In the genomic region with DNA sequence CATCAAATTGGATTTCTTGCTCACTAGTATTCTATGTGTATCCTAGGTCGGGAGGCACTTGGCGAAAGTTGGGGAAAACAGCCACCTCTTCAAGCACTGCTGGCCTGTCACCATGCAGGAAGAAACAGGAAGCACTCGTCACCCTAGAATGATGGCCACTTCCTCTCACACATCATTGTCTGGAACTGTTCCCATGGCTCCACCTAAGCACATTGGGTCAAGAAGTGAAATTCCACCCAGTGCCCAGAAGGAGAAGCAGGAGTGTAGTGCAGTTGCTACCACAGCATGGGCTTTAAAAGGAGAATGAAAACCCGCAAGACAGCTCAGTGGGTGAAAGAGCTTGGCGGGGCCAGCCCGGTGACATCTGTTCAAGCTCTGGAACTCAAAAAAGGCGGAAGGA, we compare ENCODE assay signal across 10 mouse cellular contexts. TPM values are rescaled to one million over a fixed set of nuclear protein-coding genes. Genes with fewer than 3 reads are reported as not detected.
DNase-seq lines count a peak whose midpoint lies in the region; ATAC-seq and TF ChIP-seq lines count a peak whose summit lies in the region.
"Had no signal": no experiment of that assay in that cellular context is flagged by ENCODE, and none has a peak within 500 bp of the region (broad histone marks: within the 10 kb centered on the region; RNA-seq: fewer than 3 reads in every experiment).

No protein-coding gene starts in this region.

- H3K9ac ChIP-seq in heart, embryonic 11.5 days (ENCODE audit: low read depth, low read length), result no peak overlapping the region
- no peak overlapping the region for H3K9ac ChIP-seq in midbrain, postnatal 0 days (replicated peaks; ENCODE audit: low read length, poor library complexity, severe bottlenecking)
- H3K9ac ChIP-seq: hindbrain, embryonic 12.5 days had no signal

- H3K27me3 ChIP-seq in heart, embryonic 11.5 days (ENCODE audit: control insufficient read depth, insufficient read depth, low read length), result peaks cover 86% of the 10 kb centered on the region
- 0 out of 2 replicates have a peak, but pooled peaks cover 3% of the 10 kb centered on the region for H3K27me3 ChIP-seq in midbrain, postnatal 0 days (ENCODE audit: insufficient read depth, low read length)

- H3K4me2 ChIP-seq in heart, embryonic 11.5 days, result no peak overlapping the region
- no peak overlapping the region for H3K4me2 ChIP-seq in midbrain, postnatal 0 days (ENCODE audit: low read depth, low read length, poor library complexity, severe bottlenecking)
- H3K4me2 ChIP-seq: hindbrain, embryonic 12.5 days had no signal

- H3K4me1 ChIP-seq in heart, embryonic 11.5 days (ENCODE audit: control insufficient read depth, insufficient read depth, low read length), result peaks cover 5% of the 10 kb centered on the region; the same call in 1 of the 2 replicates
- H3K4me1 ChIP-seq in midbrain, postnatal 0 days (ENCODE audit: insufficient read depth, low read length), result no peaks in the 10 kb centered on the region

- no peak for TF ChIP-seq CTCF in midbrain, postnatal 0 days (IDR thresholded peaks at IDR 0.05)

- H3K9me3 ChIP-seq in heart, embryonic 11.5 days (replicated peaks; ENCODE audit: control insufficient read depth, low read length), result no peaks in the 10 kb centered on the region
- no peaks in the 10 kb centered on the region for H3K9me3 ChIP-seq in midbrain, postnatal 0 days (ENCODE audit: low read length)
- H3K9me3 ChIP-seq: hindbrain, embryonic 12.5 days had no signal

- DNase-seq in heart, adult 11 months, result peak; percentile 98
- DNase-seq in heart, adult 8-10 months (ENCODE audit: low spot score), result peak; percentile 83
- peak; percentile 76 for DNase-seq in kidney, postnatal 10 days
- no peak for DNase-seq in c-Kit-positive CD71-positive TER-119-positive erythroid progenitor cells, embryonic 14.5 days (ENCODE audit: low spot score)
- no peak for DNase-seq in midbrain, postnatal 0 days (ENCODE audit: low spot score)
- DNase-seq in frontal cortex, postnatal 10 days (ENCODE audit: low spot score in 2 of 2), result no peak

- no peaks in the 10 kb centered on the region for H3K36me3 ChIP-seq in heart, embryonic 11.5 days (ENCODE audit: control insufficient read depth, insufficient read depth, low read length)
- no peaks in the 10 kb centered on the region for H3K36me3 ChIP-seq in midbrain, postnatal 0 days (ENCODE audit: insufficient read depth, low read length)
- H3K36me3 ChIP-seq: hindbrain, embryonic 12.5 days had no signal

- no peak overlapping the region for H3K27ac ChIP-seq in heart, embryonic 11.5 days (ENCODE audit: low read depth, low read length)
- no peak overlapping the region for H3K27ac ChIP-seq in midbrain, postnatal 0 days (ENCODE audit: low read depth, low read length)
- H3K27ac ChIP-seq: hindbrain, embryonic 12.5 days had no signal

- WGBS in heart, embryonic 11.5 days (ENCODE audit: insufficient replicate concordance), result 70% methylated on average over 7 of the region's 7 CpGs
- 90% methylated on average over 7 of the region's 7 CpGs for WGBS in midbrain, postnatal 0 days

- no peak for ATAC-seq in heart, embryonic 11.5 days (replicated peaks; ENCODE audit: insufficient number of reproducible peaks, low FRiP score, low TSS enrichment)
- ATAC-seq in monocyte, adult 5-6 weeks (replicated peaks; ENCODE audit: insufficient number of reproducible peaks, low FRiP score, low TSS enrichment, poor library complexity, severe bottlenecking), result peak; percentile 94
- no peak for ATAC-seq in midbrain, postnatal 0 days (ENCODE audit: low FRiP score)

- H3K4me3 ChIP-seq in heart, embryonic 11.5 days (ENCODE audit: low read depth, low read length), result no peak overlapping the region
- no peak overlapping the region for H3K4me3 ChIP-seq in midbrain, postnatal 0 days (ENCODE audit: low read depth, low read length)
- H3K4me3 ChIP-seq: hindbrain, embryonic 12.5 days; myocyte had no signal

RNA-seq across cellular contexts. Expression of a gene that starts 22.5 kb away (rescaled TPM):
- 9.3 and 11.4 TPM in 2 replicates for polyA plus RNA-seq in heart, embryonic 11.5 days (2014; fragmentation: Nextera tagmentation; extraction: Ambion mirVana)
- 10 to 100 TPM in 3 of 4 experiments, 1 to 10 TPM in 1; 9.7 to 16.2 (median 14.0) TPM for total RNA-seq in heart, adult 8-10 months (2022)
- total RNA-seq in monocyte, adult 5-6 weeks (2017), result 96.0 to 177 TPM (median 119 TPM) in 3 replicates
- 82.2 and 94.9 TPM in 2 replicates for total RNA-seq in midbrain, postnatal 0 days (2014; rRNA removed)
- 20.2 and 21.8 TPM in 2 replicates for polyA plus RNA-seq in midbrain, postnatal 0 days (2015; fragmentation: Nextera tagmentation; extraction: Ambion mirVana)

Comparison
In these comparisons a context has a peak if more than half of its experiments do, and no peak if none do; other contexts are left out.
1. DNase-seq: peak in heart, adult 11 months (single experiment), heart, adult 8-10 months (single experiment) and kidney, postnatal 10 days (single experiment); none in c-Kit-positive CD71-positive TER-119-positive erythroid progenitor cells, embryonic 14.5 days (single experiment), midbrain, postnatal 0 days (single experiment) and frontal cortex, postnatal 10 days (0 of 2).